In genomic region chr11:15435806-15436205, GRCm38 (mm10) we compare ENCODE assay signal across 30 mouse cellular contexts.
"Had no signal": no experiment of that assay in that cellular context is flagged by ENCODE, and none has a peak within 500 bp of the region (broad histone marks: within the 10 kb centered on the region; RNA-seq: fewer than 3 reads in every experiment).

No protein-coding gene starts in this region.

- H3K4me3 ChIP-seq: gastrocnemius, adult 2 months; heart, embryonic 10.5 days; heart, embryonic 12.5 days; hindbrain, embryonic 10.5 days; hindbrain, embryonic 12.5 days; intestine, embryonic 15.5 days; layer of hippocampus, adult 2 months; limb, embryonic 10.5 days; limb, embryonic 12.5 days; liver, embryonic 13.5 days; liver, embryonic 15.5 days had no signal

- H3K4me2 ChIP-seq: heart, embryonic 12.5 days; hindbrain, embryonic 12.5 days; hindbrain, embryonic 14.5 days; intestine, embryonic 15.5 days; limb, embryonic 12.5 days; liver, embryonic 11.5 days; liver, embryonic 13.5 days; liver, embryonic 15.5 days had no signal

- DNase-seq: gastrocnemius, adult 2 months; gastrocnemius, postnatal 10 days; gastrocnemius, postnatal 25 days; heart, adult 18-20 months; heart, postnatal 10 days; heart, postnatal 4 days; kidney, adult 2 months; kidney, adult 9 months; kidney, postnatal 10 days; kidney, postnatal 25 days; kidney, postnatal 4 days; layer of hippocampus, adult 9-11 months; layer of hippocampus, postnatal 36 days; liver; liver, embryonic 13.5 days; liver, postnatal 0 days had no signal

- H3K36me3 ChIP-seq: heart, embryonic 10.5 days; heart, embryonic 12.5 days; hindbrain, embryonic 10.5 days; hindbrain, embryonic 12.5 days; intestine, embryonic 15.5 days; limb, embryonic 10.5 days; limb, embryonic 12.5 days; liver, embryonic 13.5 days; liver, embryonic 15.5 days had no signal

- ATAC-seq: hindbrain, embryonic 16.5 days; inflammation-experienced regulatory T-cells, adult 6 months; intestine, embryonic 15.5 days; intestine, postnatal 0 days; liver, postnatal 0 days had no signal

- H3K9me3 ChIP-seq: heart, embryonic 10.5 days; heart, embryonic 12.5 days; hindbrain, embryonic 10.5 days; hindbrain, embryonic 12.5 days; intestine, embryonic 15.5 days; limb, embryonic 10.5 days; limb, embryonic 12.5 days; liver, embryonic 13.5 days; liver, embryonic 15.5 days had no signal

- H3K9ac ChIP-seq: heart, embryonic 12.5 days; hindbrain, embryonic 12.5 days; hindbrain, embryonic 14.5 days; intestine, embryonic 15.5 days; limb, embryonic 12.5 days; liver, embryonic 13.5 days; liver, embryonic 15.5 days; liver, postnatal 0 days had no signal

- H3K27ac ChIP-seq: gastrocnemius, adult 2 months; heart, embryonic 10.5 days; hindbrain, embryonic 10.5 days; hindbrain, embryonic 12.5 days; hindbrain, embryonic 14.5 days; intestine, embryonic 15.5 days; layer of hippocampus, adult 2 months; limb, embryonic 10.5 days; limb, embryonic 12.5 days; liver, embryonic 13.5 days; liver, embryonic 15.5 days had no signal

- H3K27me3 ChIP-seq: heart, embryonic 12.5 days; hindbrain, embryonic 12.5 days; intestine, embryonic 15.5 days; limb, embryonic 12.5 days; liver, embryonic 13.5 days; liver, embryonic 15.5 days had no signal

- H3K4me1 ChIP-seq: heart, embryonic 10.5 days; heart, embryonic 12.5 days; hindbrain, embryonic 10.5 days; hindbrain, embryonic 12.5 days; intestine, embryonic 15.5 days; limb, embryonic 10.5 days; limb, embryonic 12.5 days; liver, embryonic 13.5 days; liver, embryonic 15.5 days had no signal
